Mouse (Mus musculus): ENCODE data around the gene Tnni2. TPM values are rescaled to one million over a fixed set of nuclear protein-coding genes. Genes with fewer than 3 reads are reported as not detected.

Gene Tnni2
- polyA plus RNA-seq, 1 experiment from 2014 or later: 2.4 TPM

- H3K36me3 ChIP-seq: peaks cover 42% of the 10 kb centered on the region
- 55% methylated on average over 8 of the region's 8 CpGs for WGBS
- no peak for ATAC-seq (ENCODE audit: borderline replicate concordance, extremely low read depth, low FRiP score, low TSS enrichment)
- H3K27me3 ChIP-seq: no peaks in the 10 kb centered on the region
- H3K4me3 ChIP-seq: no peak overlapping the region
- H3K4me1 ChIP-seq: no peaks in the 10 kb centered on the region
- no peak overlapping the region for H3K9ac ChIP-seq
- H3K4me2 ChIP-seq: no peak overlapping the region
- no peaks in the 10 kb centered on the region for H3K9me3 ChIP-seq
- H3K27ac ChIP-seq: no peak overlapping the region
Measured at GRCm38 (mm10) chr7:142493535-142493934, 51.9 kb downstream of the Tnni2 start.

Other genes with a start within 250 kb of the Tnni2 start
- not detected in 2 replicates for gene Krtap5-3, start 240.4 kb upstream of the Tnni2 start, polyA plus RNA-seq (2015; fragmentation: Nextera tagmentation; extraction: Ambion mirVana)
- not detected in 2 replicates for gene Gm7579, start 229.9 kb upstream of the Tnni2 start, polyA plus RNA-seq (2015; fragmentation: Nextera tagmentation; extraction: Ambion mirVana)
- gene Krtap5-5, start 211.8 kb upstream of the Tnni2 start, polyA plus RNA-seq (2015; fragmentation: Nextera tagmentation; extraction: Ambion mirVana): not detected in 2 replicates
- not detected in 2 replicates for gene Gm40460, start 200.7 kb upstream of the Tnni2 start, polyA plus RNA-seq (2015; fragmentation: Nextera tagmentation; extraction: Ambion mirVana)
- gene Gm2431, start 183.5 kb upstream of the Tnni2 start, polyA plus RNA-seq (2015; fragmentation: Nextera tagmentation; extraction: Ambion mirVana): not detected in 2 replicates
- gene Gm4559, start 167.4 kb upstream of the Tnni2 start, polyA plus RNA-seq (2015; fragmentation: Nextera tagmentation; extraction: Ambion mirVana): not detected in 2 replicates
- not detected in 2 replicates for gene Krtap5-1, start 144.7 kb upstream of the Tnni2 start, polyA plus RNA-seq (2015; fragmentation: Nextera tagmentation; extraction: Ambion mirVana)
- not detected in 2 replicates for gene Krtap5-4, start 138.3 kb upstream of the Tnni2 start, polyA plus RNA-seq (2015; fragmentation: Nextera tagmentation; extraction: Ambion mirVana)
- 5.4 and 5.7 TPM in 2 replicates for gene Ifitm10, start 68.1 kb upstream of the Tnni2 start, polyA plus RNA-seq (2015; fragmentation: Nextera tagmentation; extraction: Ambion mirVana)
- 0.39 and 0.72 TPM in 2 replicates for gene Gm49369, start 59.1 kb upstream of the Tnni2 start, polyA plus RNA-seq (2015; fragmentation: Nextera tagmentation; extraction: Ambion mirVana)
- 272 and 299 TPM in 2 replicates for gene Ctsd, start 53.8 kb upstream of the Tnni2 start, polyA plus RNA-seq (2015; fragmentation: Nextera tagmentation; extraction: Ambion mirVana)
- gene Syt8, start 7.0 kb upstream of the Tnni2 start, polyA plus RNA-seq (2015; fragmentation: Nextera tagmentation; extraction: Ambion mirVana): 0.34 and 0.87 TPM in 2 replicates
- gene Lsp1, start 19.0 kb downstream of the Tnni2 start, polyA plus RNA-seq (2015; fragmentation: Nextera tagmentation; extraction: Ambion mirVana): 125 and 130 TPM in 2 replicates
- gene Tnnt3, start 57.0 kb downstream of the Tnni2 start, polyA plus RNA-seq (2015; fragmentation: Nextera tagmentation; extraction: Ambion mirVana): 2.5 and 5.1 TPM in 2 replicates
- gene Mrpl23, start 90.9 kb downstream of the Tnni2 start, polyA plus RNA-seq (2015; fragmentation: Nextera tagmentation; extraction: Ambion mirVana): 22.8 and 28.3 TPM in 2 replicates
- gene Igf2, start 225.0 kb downstream of the Tnni2 start, polyA plus RNA-seq (2015; fragmentation: Nextera tagmentation; extraction: Ambion mirVana): 536 and 550 TPM in 2 replicates
- gene Gm49394, start 228.1 kb downstream of the Tnni2 start, polyA plus RNA-seq (2015; fragmentation: Nextera tagmentation; extraction: Ambion mirVana): 0.06 and 0.08 TPM in 2 replicates

All from lung, embryonic 15.5 days (tissue).